Mouse (Mus musculus) embryonic facial prominence, embryonic 10.5 days (tissue): ENCODE measurements at regions not wholly inside any gene's neighbourhood (a gene's known extent, or its start where the extent isn't known, plus 50 kb on each side); places are given as distances from the start of the nearest gene placed in this dataset.

Source experiments
- DNase-seq: peaks from one replicate; pipeline ENCODE4 v3.0.0-alpha.2; 2017; ENCODE audit warnings: low spot score
- H3K27ac ChIP-seq: fragments of 300-500 bp; sonication (generic); replicated peaks from 2 replicates; pipeline ENCODE4 v1.5.1; 2016; ENCODE audit warnings: mild to moderate bottlenecking
- H3K27me3 ChIP-seq: fragments of 300-500 bp; sonication (generic); replicated peaks from 2 replicates; pipeline ENCODE4 v1.6.1; 2016; ENCODE audit warnings: low read depth, mild to moderate bottlenecking; ENCODE audit not compliant: poor library complexity, severe bottlenecking
- H3K36me3 ChIP-seq: fragments of 300-500 bp; sonication (generic); replicated peaks from 2 replicates; pipeline ENCODE4 v1.6.1; 2016; ENCODE audit warnings: mild to moderate bottlenecking, moderate library complexity
- H3K4me1 ChIP-seq: fragments of 300-500 bp; sonication (generic); 2 replicates; pipeline ENCODE4 v1.6.1; 2016
- H3K4me3 ChIP-seq: fragments of 300-500 bp; sonication (generic); 2 replicates; pipeline ENCODE4 v1.5.1; 2016; ENCODE audit warnings: mild to moderate bottlenecking, moderate library complexity
- H3K9me3 ChIP-seq: fragments of 300-500 bp; sonication (generic); 2 replicates; pipeline ENCODE4 v1.6.1; 2016; ENCODE audit warnings: mild to moderate bottlenecking
- whole genome bisulfite sequencing: fragments of 180-500 bp; shearing (Covaris S2); methylation state at CpG from one replicate; pipeline ENCODE4 v1.1.7; 2016; 5-methylcytosine and 5-hydroxymethylcytosine counted together

GRCm38 (mm10) chr6:67165091-67165490, 72.9 kb upstream of the Serbp1 start:
- WGBS: 94% methylated on average over 6 of the region's 6 CpGs
- Histone ChIP-seq H3K36me3 (no peaks in the 10 kb centered on the region), H3K9me3 (no peaks in the 10 kb centered on the region), H3K4me1 (peaks cover 10% of the 10 kb centered on the region), H3K27ac (no peak overlapping the region), H3K27me3 (no peaks in the 10 kb centered on the region), H3K4me3 (no peak overlapping the region)
- DNase-seq: no peak

GRCm38 (mm10) chr6:67163947-67164346, 74.0 kb upstream of the Serbp1 start:
- WGBS: 84% methylated on average over 2 of the region's 2 CpGs
- H3K36me3 ChIP-seq: no peaks in the 10 kb centered on the region
- no peak overlapping the region for H3K27ac ChIP-seq
- DNase-seq: no peak
- H3K4me1 ChIP-seq: peaks cover 10% of the 10 kb centered on the region
- no peaks in the 10 kb centered on the region for H3K27me3 ChIP-seq
- no peak overlapping the region for H3K4me3 ChIP-seq
- no peaks in the 10 kb centered on the region for H3K9me3 ChIP-seq

GRCm38 (mm10) chr6:67162814-67163213, 75.2 kb upstream of the Serbp1 start:
- WGBS: 78% methylated on average over 3 of the region's 3 CpGs
- H3K27me3 ChIP-seq: no peaks in the 10 kb centered on the region
- no peak overlapping the region for H3K27ac ChIP-seq

GRCm38 (mm10) chr6:67161610-67162009, 76.4 kb upstream of the Serbp1 start:
- Histone ChIP-seq H3K9me3 (no peaks in the 10 kb centered on the region), H3K27me3 (no peaks in the 10 kb centered on the region), H3K4me1 (no peaks in the 10 kb centered on the region), H3K4me3 (no peak overlapping the region), H3K36me3 (no peaks in the 10 kb centered on the region), H3K27ac (no peak overlapping the region)
- WGBS: 78% methylated on average over 7 of the region's 7 CpGs
- DNase-seq: no peak

More at GRCm38 (mm10) chr6:67162814-67163213, 75.2 kb upstream of the Serbp1 start:
- DNase-seq: no peak
- no peaks in the 10 kb centered on the region for H3K4me1 ChIP-seq
- H3K9me3 ChIP-seq: no peaks in the 10 kb centered on the region
- no peak overlapping the region for H3K4me3 ChIP-seq
- H3K36me3 ChIP-seq: no peaks in the 10 kb centered on the region

GRCm38 (mm10) chr6:67160564-67160963, 77.4 kb upstream of the Serbp1 start:
- Histone ChIP-seq H3K4me3 (no peak overlapping the region), H3K27me3 (no peaks in the 10 kb centered on the region), H3K27ac (no peak overlapping the region), H3K4me1 (no peaks in the 10 kb centered on the region), H3K36me3 (no peaks in the 10 kb centered on the region), H3K9me3 (no peaks in the 10 kb centered on the region)
- DNase-seq: no peak
- 77% methylated on average over 3 of the region's 3 CpGs for WGBS

GRCm38 (mm10) chr6:67159726-67160523, 78.1 kb upstream of the Serbp1 start:
- H3K4me3 ChIP-seq: no peak overlapping the region
- H3K27me3 ChIP-seq: no peaks in the 10 kb centered on the region
- no peaks in the 10 kb centered on the region for H3K4me1 ChIP-seq
- 71% methylated on average over 5 of the region's 5 CpGs for WGBS
- H3K27ac ChIP-seq: no peak overlapping the region
- DNase-seq: no peak
- H3K9me3 ChIP-seq: no peaks in the 10 kb centered on the region
- H3K36me3 ChIP-seq: no peaks in the 10 kb centered on the region

GRCm38 (mm10) chr6:67159224-67159623, 78.8 kb upstream of the Serbp1 start:
- H3K36me3 ChIP-seq: no peaks in the 10 kb centered on the region
- H3K4me3 ChIP-seq: no peak overlapping the region
- no peaks in the 10 kb centered on the region for H3K9me3 ChIP-seq
- H3K27me3 ChIP-seq: no peaks in the 10 kb centered on the region
- H3K4me1 ChIP-seq: no peaks in the 10 kb centered on the region
- no peak overlapping the region for H3K27ac ChIP-seq
- WGBS: 17% methylated on average over 2 of the region's 2 CpGs
- no peak for DNase-seq

- H3K27ac ChIP-seq: no peak overlapping the region
- no peaks in the 10 kb centered on the region for H3K27me3 ChIP-seq
- no peaks in the 10 kb centered on the region for H3K36me3 ChIP-seq
- DNase-seq: peak; percentile 88
- 4% methylated on average over 10 of the region's 10 CpGs for WGBS
- H3K4me1 ChIP-seq: no peaks in the 10 kb centered on the region
- H3K9me3 ChIP-seq: no peaks in the 10 kb centered on the region
- H3K4me3 ChIP-seq: no peak overlapping the region
These were observed 79.2 kb upstream of the Serbp1 start for GRCm38 (mm10) chr6:67158765-67159164.

- Histone ChIP-seq H3K4me3 (no peak overlapping the region), H3K27ac (no peak overlapping the region), H3K4me1 (no peaks in the 10 kb centered on the region), H3K36me3 (no peaks in the 10 kb centered on the region), H3K27me3 (no peaks in the 10 kb centered on the region), H3K9me3 (no peaks in the 10 kb centered on the region)
- 78% methylated on average over 3 of the region's 3 CpGs for WGBS
- DNase-seq: no peak
These were observed 85.0 kb upstream of the Serbp1 start for GRCm38 (mm10) chr6:67152845-67153468.

- Histone ChIP-seq H3K27ac (no peak overlapping the region), H3K9me3 (no peaks in the 10 kb centered on the region), H3K4me3 (no peak overlapping the region), H3K4me1 (peaks cover 3% of the 10 kb centered on the region), H3K36me3 (no peaks in the 10 kb centered on the region), H3K27me3 (no peaks in the 10 kb centered on the region)
- DNase-seq: no peak
- WGBS: 94% methylated on average over 2 of the region's 2 CpGs
These were observed 86.5 kb upstream of the Serbp1 start for GRCm38 (mm10) chr6:67151515-67151914.

- no peaks in the 10 kb centered on the region for H3K36me3 ChIP-seq
- 85% methylated on average over 2 of the region's 2 CpGs for WGBS
These were observed 88.6 kb upstream of the Serbp1 start for GRCm38 (mm10) chr6:67149425-67149824.

GRCm38 (mm10) chr6:67146708-67147107, 91.3 kb upstream of the Serbp1 start:
- H3K9me3 ChIP-seq: no peaks in the 10 kb centered on the region
- WGBS: 10% methylated on average over 4 of the region's 4 CpGs
- peak; percentile 20 for DNase-seq
- H3K27ac ChIP-seq: no peak overlapping the region
- H3K4me3 ChIP-seq: no peak overlapping the region
- H3K36me3 ChIP-seq: no peaks in the 10 kb centered on the region
- no peaks in the 10 kb centered on the region for H3K27me3 ChIP-seq
- H3K4me1 ChIP-seq: peaks cover 5% of the 10 kb centered on the region

More at GRCm38 (mm10) chr6:67149425-67149824, 88.6 kb upstream of the Serbp1 start:
- H3K4me3 ChIP-seq: no peak overlapping the region
- H3K27ac ChIP-seq: no peak overlapping the region
- no peaks in the 10 kb centered on the region for H3K27me3 ChIP-seq
- no peaks in the 10 kb centered on the region for H3K9me3 ChIP-seq
- peaks cover 5% of the 10 kb centered on the region for H3K4me1 ChIP-seq
- DNase-seq: no peak

GRCm38 (mm10) chr6:67145969-67146368, 92.0 kb upstream of the Serbp1 start:
- no peaks in the 10 kb centered on the region for H3K36me3 ChIP-seq
- no peaks in the 10 kb centered on the region for H3K27me3 ChIP-seq
- WGBS: 39% methylated on average over 5 of the region's 5 CpGs
- H3K27ac ChIP-seq: no peak overlapping the region
- H3K4me3 ChIP-seq: no peak overlapping the region
- no peaks in the 10 kb centered on the region for H3K9me3 ChIP-seq
- peaks cover 5% of the 10 kb centered on the region for H3K4me1 ChIP-seq
- DNase-seq: no peak
